Mouse (Mus musculus): Measurements from ENCODE around the gene Hsf4. TPM values are rescaled to one million over a fixed set of nuclear protein-coding genes. Genes with fewer than 3 reads are reported as not detected.
"Not testable (repeated sequence)": the region's sequence is repeated elsewhere in the genome, so short reads cannot be mapped to it uniquely, and the experiment has no call there.

Hsf4 gene
- total RNA-seq, 2 experiments from 2014 or later = 1.5 to 2.3 TPM

DNA sequence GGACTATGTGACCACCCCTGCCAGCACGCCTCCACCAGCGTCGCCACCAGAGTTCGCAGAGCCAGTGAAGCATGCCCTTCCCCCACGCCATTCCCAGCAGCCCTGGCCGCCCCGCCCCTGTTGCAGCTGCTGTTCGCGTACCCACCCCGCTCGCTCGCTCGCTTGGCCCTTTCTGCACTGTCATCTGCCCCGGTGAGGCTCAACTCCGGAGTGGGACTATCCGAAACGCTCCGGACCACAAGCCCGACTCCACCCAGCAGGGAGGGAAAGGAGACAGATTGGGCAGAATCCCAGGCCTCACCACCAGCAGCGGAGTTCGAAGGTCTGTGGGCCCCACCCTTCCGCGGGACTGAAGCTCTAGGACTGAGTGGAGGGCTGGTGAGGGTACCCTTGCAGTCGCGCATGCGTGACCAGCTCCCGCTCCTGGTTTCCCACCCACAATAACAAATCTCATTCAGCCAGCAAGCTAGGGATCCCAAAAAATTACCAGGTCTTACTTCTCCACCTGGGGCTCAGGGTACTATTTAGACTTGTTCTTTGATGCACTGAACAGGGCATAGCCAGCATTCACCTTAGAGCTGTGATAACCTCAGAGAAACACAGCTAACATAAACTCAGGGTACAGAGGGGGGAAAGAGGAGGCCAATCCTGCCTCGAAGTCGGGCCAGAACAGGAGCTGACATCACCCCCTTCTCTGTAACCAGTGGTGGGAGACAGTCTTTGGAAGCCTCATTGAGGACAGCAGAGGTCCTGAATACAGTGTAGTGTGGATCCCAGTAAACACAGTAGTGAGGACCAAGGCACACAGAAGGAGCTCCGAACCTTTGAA is 6.9 kb downstream of the Hsf4 start:
- intact Hi-C loops (cut with DNase I) = no loop called here
- no peak for DNase-seq (ENCODE audit: low spot score in 2 of 2)

DNA sequence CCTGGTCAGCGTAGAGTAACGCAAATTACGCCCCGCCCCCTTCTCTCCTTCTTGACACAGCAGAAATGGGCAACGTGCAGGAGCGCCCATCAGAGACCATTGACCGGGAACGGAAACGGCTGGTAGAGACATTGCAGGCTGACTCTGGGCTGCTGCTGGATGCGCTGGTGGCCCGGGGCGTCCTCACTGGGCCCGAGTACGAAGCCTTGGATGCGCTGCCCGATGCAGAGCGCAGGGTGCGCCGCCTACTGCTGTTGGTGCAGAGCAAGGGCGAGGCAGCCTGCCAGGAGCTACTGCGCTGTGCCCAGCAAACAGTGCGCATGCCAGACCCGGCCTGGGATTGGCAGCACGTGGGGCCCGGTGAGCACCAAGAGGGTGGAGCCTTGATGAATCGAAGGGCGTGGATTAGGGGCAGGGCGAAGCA is 9.3 kb downstream of the Hsf4 start:
- intact Hi-C loops (cut with DNase I) = no loop called here
- DNase-seq (ENCODE audit: low spot score in 2 of 2) = peak; percentile 82 to 83

DNA sequence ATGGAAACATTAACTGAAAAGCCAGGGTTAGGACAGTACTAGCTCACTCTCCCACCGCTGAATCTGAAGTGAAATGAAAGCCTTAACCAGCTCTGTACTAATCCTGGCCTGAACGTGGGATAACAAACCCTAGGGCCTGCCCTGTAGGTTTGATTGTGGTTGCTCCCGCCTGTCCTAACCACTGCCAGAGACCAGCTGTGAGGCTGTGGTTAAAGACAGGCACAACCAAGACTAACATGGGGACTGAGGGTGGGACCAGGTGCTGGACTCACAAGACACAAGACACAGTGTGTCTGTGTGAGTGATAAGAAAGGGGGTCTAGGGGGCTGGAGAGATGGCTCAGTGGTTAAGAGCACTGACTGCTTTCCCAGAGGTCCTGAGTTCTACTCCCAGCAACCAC is 11.0 kb downstream of the Hsf4 start:
- intact Hi-C loops (cut with DNase I) = no loop called here
- no peak for DNase-seq (ENCODE audit: low spot score in 2 of 2)

DNA sequence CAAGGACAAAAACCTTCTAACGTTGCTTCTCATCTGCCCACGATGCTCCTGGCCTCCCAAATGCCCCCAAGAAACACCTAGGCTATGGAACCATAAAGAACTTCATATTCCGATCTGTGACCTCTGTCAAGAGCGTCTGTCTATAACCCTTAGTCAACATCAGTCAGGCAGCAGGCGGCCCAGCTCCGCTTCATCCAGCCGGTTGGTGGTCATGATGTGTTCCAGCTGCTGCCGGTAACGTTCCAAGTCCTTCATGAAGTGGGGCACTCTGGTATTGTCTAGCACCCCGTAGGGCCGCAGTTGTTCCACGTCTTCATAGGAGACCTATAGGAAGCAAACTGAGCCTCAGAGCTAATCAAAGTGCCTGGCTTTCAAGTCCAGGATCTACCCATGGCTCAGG is 12.2 kb downstream of the Hsf4 start:
- no peak for DNase-seq (ENCODE audit: low spot score in 2 of 2)
- intact Hi-C loops (cut with DNase I) = no loop called here

DNA sequence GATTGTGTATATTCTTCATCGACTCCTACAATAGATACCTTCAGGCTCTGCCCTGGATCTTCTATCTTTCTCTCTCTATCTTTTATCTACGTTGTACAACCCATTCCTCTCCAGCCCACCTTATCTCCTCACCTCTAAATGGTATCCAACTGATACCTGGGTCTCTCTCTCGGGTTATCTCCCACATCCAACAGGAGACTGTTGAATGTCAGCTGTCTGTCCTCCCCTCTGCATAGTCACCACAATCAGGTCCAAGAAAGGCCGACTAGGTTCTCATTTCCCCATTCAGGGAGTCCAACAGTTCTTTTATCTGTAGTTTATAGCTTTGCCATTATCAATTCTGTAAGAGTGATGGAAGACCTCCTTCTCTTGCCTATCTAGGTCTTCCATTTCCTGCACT is 12.6 kb downstream of the Hsf4 start:
- DNase-seq (ENCODE audit: low spot score in 2 of 2) = no peak
- intact Hi-C loops (cut with DNase I) = no loop called here

DNA sequence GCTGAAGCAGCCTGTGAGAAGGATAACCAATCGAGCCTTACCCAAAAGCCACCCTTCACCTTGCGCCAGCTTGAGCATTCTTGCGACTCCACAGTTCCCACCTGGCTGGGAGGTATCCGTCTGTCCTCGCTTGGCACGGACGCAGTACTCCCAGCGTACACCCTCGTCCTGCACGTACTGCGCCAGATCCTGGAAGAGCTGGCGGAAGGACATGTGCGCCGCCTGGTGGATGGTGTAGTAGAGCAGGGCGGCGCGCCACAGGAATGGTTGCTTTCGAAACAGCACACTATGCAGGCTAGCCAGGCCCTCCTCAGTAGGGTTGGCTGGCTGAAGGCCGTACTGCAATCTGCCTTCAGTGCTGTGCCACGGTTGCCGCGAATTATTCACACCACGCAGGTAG is 13.5 kb downstream of the Hsf4 start:
- intact Hi-C loops (cut with DNase I) = no loop called here
- DNase-seq (ENCODE audit: low spot score in 2 of 2) = no peak

DNA sequence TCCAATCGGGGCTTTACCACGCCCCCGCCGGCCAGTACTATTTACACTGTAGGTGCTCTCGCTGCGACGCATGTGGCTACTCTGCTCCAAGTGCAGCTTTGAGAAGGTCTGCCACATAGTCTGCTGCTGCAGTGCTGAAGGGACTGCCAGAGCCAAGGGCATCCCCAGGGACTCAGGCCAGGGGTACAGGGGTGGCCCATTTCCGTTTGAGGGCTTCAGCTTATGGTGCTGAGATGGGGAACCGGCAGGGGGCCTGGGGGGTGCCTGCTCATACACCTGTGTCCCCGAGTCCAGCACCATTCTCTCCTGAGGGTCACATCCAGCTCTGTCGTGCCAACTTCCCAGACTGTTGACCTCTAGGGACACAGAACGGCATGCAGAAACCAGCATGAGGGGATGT is 15.9 kb downstream of the Hsf4 start:
- no peak for DNase-seq (ENCODE audit: low spot score in 2 of 2)
- intact Hi-C loops (cut with DNase I) = loop anchor here (5.0 kb wide), 1 partner anchor 643 kb away; the partner anchor contains the start of gene Ciao2b

DNA sequence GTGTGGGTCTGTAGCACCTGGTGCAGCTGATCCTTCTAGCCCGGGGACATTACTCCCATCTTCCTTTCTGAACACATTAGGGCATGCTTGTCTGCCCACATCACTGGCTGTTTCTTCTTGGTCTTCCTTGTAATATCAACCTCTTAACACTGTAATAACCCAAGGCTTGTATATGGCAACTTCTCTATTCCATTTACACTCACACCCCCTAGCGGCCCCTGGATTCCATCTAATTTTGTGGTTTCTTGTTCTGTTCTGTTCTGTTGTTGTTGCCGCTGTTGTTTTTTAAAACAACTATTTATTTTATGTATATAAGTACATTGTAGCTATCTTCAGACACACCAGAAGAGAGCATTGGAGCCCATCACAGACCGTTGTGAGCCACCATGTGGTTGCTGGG is 17.3 kb downstream of the Hsf4 start:
- intact Hi-C loops (cut with DNase I) = loop anchor here (5.0 kb wide), 1 partner anchor 645 kb away; the partner anchor contains the start of gene Ciao2b

DNA sequence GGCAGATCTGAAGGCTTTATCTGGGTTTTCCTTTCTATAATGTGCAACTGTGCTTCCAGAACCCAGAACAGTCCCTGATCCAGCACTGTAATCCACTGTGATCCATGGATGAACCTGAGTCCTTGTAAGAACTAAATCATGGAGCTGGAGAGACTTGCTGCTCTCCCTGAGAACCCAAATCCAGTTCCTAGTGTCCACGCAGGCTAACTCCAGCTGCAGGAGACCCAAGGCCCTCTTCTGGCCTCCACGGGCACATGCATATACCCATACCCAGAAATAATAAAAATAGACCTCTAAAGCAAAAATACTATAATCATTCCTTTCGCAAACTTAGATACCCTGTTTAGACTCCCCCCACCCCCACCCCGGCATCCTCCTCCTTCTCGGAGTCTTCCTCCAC is 18.6 kb downstream of the Hsf4 start:
- intact Hi-C loops (cut with DNase I) = loop anchor here (5.0 kb wide), 1 partner anchor 646 kb away; the partner anchor contains the start of gene Ciao2b
- DNase-seq (ENCODE audit: low spot score in 2 of 2) = no peak

More for the DNA sequence above, 17.3 kb downstream of the Hsf4 start:
- DNase-seq (ENCODE audit: low spot score in 2 of 2) = no peak

DNA sequence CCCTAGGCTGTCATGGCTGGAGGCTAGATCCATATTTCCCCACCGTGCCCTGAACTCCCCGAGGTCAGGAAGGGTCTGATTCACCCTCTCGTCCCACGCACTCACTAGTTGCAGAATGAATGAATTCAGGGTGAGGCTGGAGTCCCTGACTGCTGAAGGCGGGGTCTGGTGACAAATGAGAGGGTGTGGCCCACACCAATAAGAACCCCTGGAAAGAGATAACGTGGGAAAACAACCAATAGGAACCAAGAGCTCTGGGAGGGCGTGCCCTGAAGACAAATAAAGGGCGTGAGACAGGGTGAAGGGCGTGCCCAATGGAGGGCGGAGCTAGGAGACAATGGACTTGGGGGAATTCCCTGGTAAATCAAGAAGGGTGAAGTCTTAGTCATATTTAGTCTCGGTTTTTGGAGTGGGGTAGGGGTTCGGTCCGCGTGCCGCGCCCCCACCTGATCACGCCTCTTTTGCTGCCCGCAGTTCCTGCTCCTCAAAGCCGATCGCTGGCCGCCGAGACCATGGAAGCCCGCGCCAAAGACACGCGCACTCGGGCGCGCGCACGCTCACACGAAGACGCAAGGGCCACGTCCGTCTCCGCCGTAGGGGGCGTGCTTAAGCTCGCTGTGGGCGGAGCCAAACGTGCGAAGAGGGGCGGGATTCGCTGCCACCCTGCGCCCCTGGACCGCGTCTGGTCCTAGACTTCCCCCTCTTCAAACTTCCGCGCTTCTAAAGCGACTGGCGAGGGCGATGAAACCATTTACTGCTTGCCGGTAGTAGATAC is 19.5 kb downstream of the Hsf4 start:
- intact Hi-C loops (cut with DNase I) = loop anchor here (5.0 kb wide), 1 partner anchor 647 kb away; the partner anchor contains the start of gene Ciao2b
- peak; percentile 97 for DNase-seq (ENCODE audit: low spot score in 2 of 2)

DNA sequence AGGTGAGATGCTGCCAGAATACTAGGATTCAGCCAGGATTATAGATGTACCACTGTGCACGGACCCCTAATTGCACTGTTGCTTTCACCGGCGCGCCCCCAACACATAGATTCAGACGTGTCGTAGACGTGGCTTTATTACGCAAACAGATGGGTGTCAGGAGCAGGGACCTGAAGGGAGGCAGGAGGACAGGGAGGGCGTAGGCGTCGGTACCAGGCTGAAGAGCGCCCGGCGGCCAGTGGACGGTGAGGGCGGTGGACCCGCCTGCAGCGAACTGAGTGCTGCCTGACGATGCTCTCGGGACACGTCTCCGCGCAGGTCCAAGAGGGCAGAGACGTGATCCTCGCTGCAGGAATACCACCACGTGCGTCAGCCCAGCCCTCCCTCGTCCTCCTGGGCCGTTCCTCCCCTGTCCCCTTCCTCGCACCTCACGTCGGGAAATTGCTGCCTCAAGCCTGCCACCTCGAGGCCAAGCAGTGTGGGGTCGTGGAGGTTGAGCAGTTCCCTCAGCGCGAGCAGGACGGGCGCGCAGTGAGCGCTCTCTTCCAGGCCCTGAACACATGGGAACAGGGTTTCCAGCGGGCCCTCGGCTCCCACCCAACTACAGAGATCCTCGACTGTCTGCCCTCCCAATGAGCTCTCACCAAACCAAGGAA is 20.3 kb downstream of the Hsf4 start, which contains the start of gene 4931428F04Rik:
Gene 4931428F04Rik, minus strand, starts transcription at position 60 of the 656 bp plus-strand sequence.
- intact Hi-C loops (cut with DNase I) = loop anchor here (5.0 kb wide), 2 partner anchors 633 to 648 kb away; partner anchors contain the start of gene Ciao2b

DNA sequence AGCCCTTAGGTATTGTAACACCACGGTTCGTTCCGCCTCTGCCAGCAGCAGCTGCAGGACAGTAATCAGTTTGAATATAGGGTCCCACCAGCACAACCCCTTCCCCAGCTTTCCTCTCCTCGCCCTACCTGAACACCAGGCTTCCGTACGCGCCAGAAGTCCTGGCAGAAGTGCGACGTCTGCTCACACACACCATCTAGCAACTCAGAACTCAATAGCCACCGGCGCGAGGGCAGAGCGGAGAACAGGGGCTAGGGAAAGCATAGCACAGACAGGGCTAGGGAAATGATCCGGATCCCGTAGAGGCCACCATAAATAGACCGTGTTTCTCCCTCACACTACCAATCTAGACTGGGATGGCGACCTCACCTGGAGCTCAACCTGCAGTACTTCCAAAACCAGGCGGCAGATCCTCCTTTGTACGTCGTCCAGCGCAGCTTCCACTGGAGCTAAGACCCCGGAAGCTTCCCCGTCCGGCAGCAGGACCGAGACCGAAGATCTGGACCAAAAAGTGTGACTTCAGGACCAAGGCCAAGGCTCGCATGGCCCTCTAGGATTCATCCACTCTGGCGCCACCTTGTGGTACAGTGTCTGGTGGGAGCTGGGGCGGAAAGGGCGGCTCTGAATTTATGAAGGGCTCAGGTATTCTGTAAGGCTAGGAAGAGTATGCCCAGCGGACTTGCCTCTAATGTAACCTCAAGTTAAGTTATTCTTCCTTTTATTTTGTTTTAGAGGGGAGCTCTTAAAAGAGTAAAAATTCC is 21.1 kb downstream of the Hsf4 start:
- intact Hi-C loops (cut with DNase I) = loop anchor here (5.0 kb wide), 1 partner anchor 633 kb away; no protein-coding TSS in a partner anchor
- DNase-seq (ENCODE audit: low spot score in 2 of 2) = peak; percentile 70 to 79

More for the DNA sequence above, 20.3 kb downstream of the Hsf4 start, which contains the start of gene 4931428F04Rik:
- DNase-seq (ENCODE audit: low spot score in 2 of 2) = peak in 1 of 2 experiments; percentile 61

DNA sequence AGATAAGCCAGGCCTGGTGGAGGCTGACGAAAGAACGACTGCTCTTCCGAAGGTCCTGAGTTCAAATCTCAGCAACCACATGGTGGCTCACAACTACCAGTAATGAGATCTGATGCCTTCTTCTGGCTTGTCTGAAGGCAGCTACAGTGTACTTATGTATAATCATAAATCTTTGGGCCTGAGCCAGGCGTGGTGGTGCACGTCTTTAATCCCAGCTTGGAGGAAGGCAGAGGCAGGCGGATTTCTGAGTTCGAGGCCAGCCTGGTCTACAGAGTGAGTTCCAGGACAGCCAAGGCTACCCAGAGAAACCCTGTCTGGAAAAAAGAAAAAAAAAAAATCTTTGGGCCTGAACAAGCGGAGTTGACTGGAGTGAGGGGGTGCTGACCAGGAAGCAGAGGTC is 21.8 kb downstream of the Hsf4 start:
- not testable (repeated sequence) for DNase-seq (ENCODE audit: low spot score in 2 of 2)
- intact Hi-C loops (cut with DNase I) = loop anchor here (5.0 kb wide), 1 partner anchor 634 kb away; no protein-coding TSS in a partner anchor

DNA sequence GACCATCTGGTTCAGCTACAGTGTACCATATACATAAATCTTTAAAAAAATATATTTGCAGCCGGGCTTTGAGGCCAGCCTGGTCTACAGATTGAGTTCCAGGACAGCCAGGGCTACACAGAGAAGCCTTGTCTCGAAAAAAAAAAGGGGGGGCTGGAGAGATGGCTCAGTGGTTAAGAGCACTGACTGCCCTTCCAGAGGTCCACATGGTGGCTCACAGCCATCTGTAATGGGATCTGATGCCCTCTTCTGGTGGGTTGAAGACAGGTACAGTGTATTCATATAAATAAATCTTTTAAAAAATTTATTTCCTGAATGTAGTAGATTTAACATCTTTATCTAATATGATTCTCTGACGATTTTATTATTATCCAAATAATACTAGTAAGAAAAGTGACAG is 22.2 kb downstream of the Hsf4 start:
- intact Hi-C loops (cut with DNase I) = loop anchor here (5.0 kb wide), 1 partner anchor 635 kb away; no protein-coding TSS in a partner anchor

DNA sequence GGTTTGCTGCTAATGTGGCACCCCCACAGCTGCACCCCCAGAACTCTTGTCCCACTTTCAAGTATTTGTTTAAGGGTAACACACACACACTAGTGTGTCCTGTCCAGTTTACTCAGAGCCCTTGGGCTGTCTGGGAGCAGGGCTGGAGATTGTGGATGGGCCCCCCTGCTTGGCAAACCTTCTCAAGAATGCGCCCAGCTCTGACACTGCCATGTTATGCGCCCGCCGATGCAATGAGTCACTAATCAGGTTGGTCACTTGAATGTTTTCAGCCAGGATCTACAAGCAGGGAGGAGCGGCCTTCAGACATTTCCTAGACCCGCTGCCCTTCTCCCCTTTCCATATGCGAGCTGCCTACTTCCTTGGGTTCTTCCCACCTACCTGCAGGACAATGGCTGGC is 22.9 kb downstream of the Hsf4 start:
- intact Hi-C loops (cut with DNase I) = loop anchor here (5.0 kb wide), 1 partner anchor 635 kb away; no protein-coding TSS in a partner anchor
- no peak for DNase-seq (ENCODE audit: low spot score in 2 of 2)

More for the DNA sequence above, 22.2 kb downstream of the Hsf4 start:
- DNase-seq (ENCODE audit: low spot score in 2 of 2) = not testable (repeated sequence)

DNA sequence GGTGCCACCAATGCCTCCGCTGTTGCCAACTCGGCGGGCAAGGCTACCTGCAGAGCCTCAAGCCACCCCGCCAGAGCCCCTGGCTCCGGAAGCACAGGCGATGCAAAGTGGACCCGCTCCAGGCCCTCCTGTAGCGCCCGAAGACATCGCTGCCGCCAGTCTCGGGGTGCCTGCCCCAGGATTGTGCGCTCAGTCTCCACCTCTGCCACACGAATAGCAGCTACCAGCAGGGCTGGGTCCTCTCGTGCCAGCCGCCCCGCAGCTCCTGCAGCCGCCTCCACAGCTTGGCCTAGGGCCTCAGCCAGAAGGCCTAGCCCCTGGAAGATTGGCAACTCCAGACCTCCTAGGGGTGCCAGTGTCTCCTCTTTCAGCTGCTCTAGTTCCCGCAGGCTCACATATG is 23.8 kb downstream of the Hsf4 start:
- intact Hi-C loops (cut with DNase I) = loop anchor here (5.0 kb wide), 1 partner anchor 636 kb away; no protein-coding TSS in a partner anchor
- no peak for DNase-seq (ENCODE audit: low spot score in 2 of 2)

DNA sequence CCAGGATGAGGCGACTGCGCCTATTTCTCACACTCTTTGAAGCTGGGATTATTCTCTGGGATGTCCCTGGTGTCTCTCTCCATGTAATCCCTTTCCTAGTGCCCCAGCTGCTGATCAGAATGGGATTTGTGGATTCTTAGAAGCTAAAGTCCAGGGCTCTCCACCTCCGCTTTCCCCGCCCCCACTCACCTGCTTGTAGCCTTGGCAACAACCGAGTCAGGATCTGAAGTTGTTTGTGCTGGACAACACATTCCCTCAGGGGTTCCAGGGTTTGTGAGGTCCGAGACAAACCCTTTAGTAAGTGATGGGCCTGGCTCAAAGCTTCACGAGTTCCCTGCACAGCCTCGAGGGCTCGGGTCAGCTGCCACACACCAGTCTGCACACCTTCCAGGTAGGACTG is 25.2 kb downstream of the Hsf4 start:
- intact Hi-C loops (cut with DNase I) = loop anchor here (5.0 kb wide), 1 partner anchor 637 kb away; no protein-coding TSS in a partner anchor

DNA sequence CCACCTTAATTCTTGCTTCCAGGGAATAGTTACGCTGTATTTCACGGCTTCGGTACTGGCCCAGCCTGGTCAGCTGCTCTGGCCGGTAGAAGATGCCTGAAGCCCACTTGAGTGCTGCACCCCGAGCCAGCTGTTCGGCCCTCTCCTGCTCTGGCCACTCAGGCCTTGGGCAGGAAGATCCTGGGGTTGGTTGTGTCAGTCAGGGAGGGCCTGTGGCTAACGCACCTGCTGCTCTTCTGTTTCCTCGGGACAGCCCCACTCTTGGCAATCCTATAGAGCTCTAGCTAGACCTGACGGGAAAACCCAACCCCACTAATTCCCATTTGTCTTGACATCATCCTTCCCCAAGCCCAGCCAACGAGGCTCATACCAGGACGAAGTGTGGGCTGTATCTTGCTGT is 25.7 kb downstream of the Hsf4 start:
- intact Hi-C loops (cut with DNase I) = no loop called here
- DNase-seq (ENCODE audit: low spot score in 2 of 2) = no peak

More for the DNA sequence above, 25.2 kb downstream of the Hsf4 start:
- DNase-seq (ENCODE audit: low spot score in 2 of 2) = no peak
